Mouse (Mus musculus): ENCODE data around the gene Lap3. TPM values are rescaled to one million over a fixed set of nuclear protein-coding genes. Genes with fewer than 3 reads are reported as not detected.

The Lap3 gene
- polyA plus RNA-seq, 1 experiment from 2014 or later = 88.1 TPM

DNA sequence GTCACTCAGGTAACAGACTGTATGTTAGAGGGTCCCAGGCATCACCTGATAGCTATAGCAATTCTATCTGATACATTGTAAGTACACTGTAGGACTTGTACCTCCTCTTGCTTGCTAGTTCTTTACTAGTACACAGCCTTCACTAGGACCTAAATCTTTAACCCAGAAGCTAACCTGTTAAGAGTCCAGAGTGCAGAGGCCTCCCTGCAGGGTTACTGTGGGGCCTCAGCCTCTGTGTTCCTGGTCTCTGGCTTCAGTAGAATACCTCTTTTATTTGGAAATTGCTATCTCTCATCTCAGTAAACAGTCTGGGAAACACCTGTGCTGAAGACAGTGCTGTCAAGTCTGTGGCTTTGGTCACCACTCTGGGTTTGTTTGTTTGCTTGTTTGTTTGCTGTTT is 2.9 kb downstream of the Lap3 start:
- Histone ChIP-seq H3K4me2 (no peak overlapping the region), H3K4me1 (replicated peaks) (peaks cover 11% of the 10 kb centered on the region), H3K9ac (replicated peaks) (no peak overlapping the region), H3K36me3 (peaks cover 52% of the 10 kb centered on the region), H3K27ac (no peak overlapping the region), H3K4me3 (replicated peaks) (no peak overlapping the region), H3K27me3 (no peaks in the 10 kb centered on the region), H3K9me3 (no peaks in the 10 kb centered on the region)
- no peak for ATAC-seq (ENCODE audit: insufficient number of reproducible peaks, insufficient read depth, low FRiP score, low TSS enrichment, low read depth)

DNA sequence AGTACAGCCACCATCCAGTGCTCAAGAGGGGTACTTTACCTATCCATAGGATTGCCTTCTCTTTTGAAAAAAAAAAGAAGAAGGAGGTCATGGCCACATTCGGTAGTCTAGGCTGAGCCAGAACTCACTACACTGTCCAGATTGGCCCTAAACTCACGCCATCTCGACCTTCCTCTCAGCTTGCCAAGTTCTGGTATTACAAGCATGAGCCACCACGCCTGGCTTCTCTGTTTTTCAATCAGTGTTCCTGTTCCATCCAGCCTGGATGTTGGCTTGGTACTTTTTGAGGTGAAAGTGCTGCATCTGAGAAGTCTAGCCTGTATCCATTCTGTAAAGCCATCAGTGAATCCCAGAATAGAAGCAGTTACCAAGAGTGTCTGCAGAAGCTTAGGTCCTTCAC is 3.3 kb downstream of the Lap3 start:
- no peak for ATAC-seq (ENCODE audit: insufficient number of reproducible peaks, insufficient read depth, low FRiP score, low TSS enrichment, low read depth)
- H3K9me3 ChIP-seq = no peaks in the 10 kb centered on the region
- H3K27me3 ChIP-seq = no peaks in the 10 kb centered on the region
- H3K4me3 ChIP-seq (replicated peaks) = no peak overlapping the region
- H3K9ac ChIP-seq (replicated peaks) = no peak overlapping the region
- H3K4me2 ChIP-seq = no peak overlapping the region
- H3K4me1 ChIP-seq (replicated peaks) = peaks cover 11% of the 10 kb centered on the region
- WGBS = 86% methylated on average over 4 of the region's 4 CpGs
- no peak overlapping the region for H3K27ac ChIP-seq
- peaks cover 55% of the 10 kb centered on the region for H3K36me3 ChIP-seq

DNA sequence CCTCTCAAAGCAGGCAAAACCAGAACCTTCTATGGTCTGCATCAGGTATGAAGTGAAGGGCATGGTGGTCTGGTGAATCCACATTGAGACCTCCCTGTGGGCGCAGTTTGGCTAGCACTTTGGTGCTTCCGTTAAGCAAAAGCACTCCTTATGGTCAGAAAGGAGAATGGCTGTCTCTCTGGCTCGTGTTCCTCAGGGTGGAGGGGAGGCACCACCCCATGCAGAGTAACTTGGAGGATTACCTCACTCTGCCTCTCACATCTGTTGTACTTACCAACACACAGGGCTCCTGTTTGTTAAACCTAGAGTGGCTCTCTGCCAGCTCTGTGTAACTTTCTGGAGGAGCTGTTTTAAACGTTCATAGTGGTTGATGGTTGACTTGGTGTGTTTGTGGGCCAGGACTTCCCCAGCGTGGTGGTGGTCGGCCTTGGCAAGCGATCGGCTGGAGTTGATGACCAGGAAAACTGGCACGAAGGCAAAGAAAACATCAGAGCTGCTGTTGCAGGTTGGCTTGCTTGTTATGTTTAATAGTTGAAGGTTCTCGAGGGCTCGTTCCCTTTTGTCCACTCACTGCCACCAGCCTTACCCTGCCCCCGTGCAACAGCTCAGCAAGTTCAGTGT is 3.9 kb downstream of the Lap3 start:
- Histone ChIP-seq H3K4me2 (no peak overlapping the region), H3K36me3 (peaks cover 61% of the 10 kb centered on the region), H3K27me3 (no peaks in the 10 kb centered on the region), H3K27ac (no peak overlapping the region), H3K4me1 (replicated peaks) (peaks cover 11% of the 10 kb centered on the region), H3K4me3 (replicated peaks) (no peak overlapping the region), H3K9me3 (no peaks in the 10 kb centered on the region), H3K9ac (replicated peaks) (no peak overlapping the region)
- no peak for ATAC-seq (ENCODE audit: insufficient number of reproducible peaks, insufficient read depth, low FRiP score, low TSS enrichment, low read depth)
- WGBS = 86% methylated on average over 12 of the region's 12 CpGs

DNA sequence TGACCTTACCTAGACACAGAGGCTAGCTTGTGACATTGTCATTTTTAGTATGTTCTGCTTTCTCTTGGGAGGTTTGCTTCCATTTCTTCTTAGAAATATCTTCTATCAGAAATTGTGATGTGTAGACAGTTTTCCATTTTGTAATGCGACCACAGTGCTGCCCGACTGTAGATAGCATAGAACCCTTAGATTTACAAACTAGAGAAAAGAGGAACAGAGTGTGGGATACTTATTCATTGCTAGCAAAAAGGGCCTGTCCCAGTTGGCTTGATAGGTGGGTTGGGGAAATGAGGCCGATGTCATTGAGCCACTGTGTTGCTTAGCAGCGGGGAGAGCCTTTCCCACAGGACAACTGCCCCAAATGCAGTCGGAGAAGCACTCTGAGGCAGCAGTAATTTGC is 4.4 kb downstream of the Lap3 start:
- no peak for ATAC-seq (ENCODE audit: insufficient number of reproducible peaks, insufficient read depth, low FRiP score, low TSS enrichment, low read depth)
- no peak overlapping the region for H3K27ac ChIP-seq
- peaks cover 66% of the 10 kb centered on the region for H3K36me3 ChIP-seq
- H3K4me3 ChIP-seq (replicated peaks) = no peak overlapping the region
- peaks cover 11% of the 10 kb centered on the region for H3K4me1 ChIP-seq (replicated peaks)
- no peak overlapping the region for H3K9ac ChIP-seq (replicated peaks)
- WGBS = 93% methylated on average over 5 of the region's 5 CpGs
- H3K9me3 ChIP-seq = no peaks in the 10 kb centered on the region
- H3K4me2 ChIP-seq = no peak overlapping the region
- H3K27me3 ChIP-seq = no peaks in the 10 kb centered on the region

DNA sequence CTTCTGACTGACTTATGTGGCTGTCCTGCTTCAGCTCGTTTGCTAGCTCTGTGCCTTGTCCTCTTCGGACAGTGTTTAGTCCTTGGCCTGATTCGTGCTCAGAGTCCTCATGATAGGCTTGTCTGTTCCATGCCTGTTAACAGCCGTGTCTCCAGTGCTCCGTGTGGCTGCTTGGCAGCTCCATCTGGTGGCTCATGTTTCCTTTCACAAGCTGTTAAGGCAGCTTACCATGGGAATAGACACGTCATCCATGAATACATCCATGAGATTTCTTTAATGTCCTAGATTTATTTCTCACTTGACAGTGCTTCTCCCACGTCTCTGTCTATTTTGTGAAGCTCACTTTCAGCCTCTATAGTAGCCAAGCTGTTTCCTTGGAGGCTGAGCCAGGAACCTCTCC is 16.9 kb downstream of the Lap3 start:
- no peak for ATAC-seq (ENCODE audit: insufficient number of reproducible peaks, insufficient read depth, low FRiP score, low TSS enrichment, low read depth)
- Histone ChIP-seq H3K9ac (replicated peaks) (no peak overlapping the region), H3K4me3 (replicated peaks) (no peak overlapping the region), H3K27ac (no peak overlapping the region), H3K4me2 (no peak overlapping the region), H3K36me3 (peaks cover 79% of the 10 kb centered on the region), H3K4me1 (replicated peaks) (no peaks in the 10 kb centered on the region), H3K9me3 (no peaks in the 10 kb centered on the region), H3K27me3 (no peaks in the 10 kb centered on the region)
- WGBS = 81% methylated on average over 7 of the region's 7 CpGs

DNA sequence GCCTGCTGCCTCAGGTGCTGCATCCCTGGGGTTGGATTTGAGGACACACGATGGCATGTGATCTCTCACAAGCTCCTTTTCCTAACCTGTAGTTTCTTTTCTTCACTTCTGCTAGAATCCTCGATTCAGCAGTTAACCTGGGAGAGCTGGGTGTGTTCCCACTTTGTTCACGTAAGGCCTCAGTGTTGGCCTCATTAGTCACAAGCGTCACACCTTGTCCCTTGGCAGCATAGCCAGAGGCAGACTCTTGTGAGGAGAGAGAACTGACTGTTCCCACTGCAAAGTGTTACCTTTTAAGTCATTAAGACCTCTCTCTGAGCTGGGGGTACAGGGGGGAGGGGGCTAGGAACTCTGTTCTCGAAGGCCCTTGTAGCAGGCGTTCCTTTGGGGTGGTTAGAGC is 19.7 kb downstream of the Lap3 start:
- Histone ChIP-seq H3K4me2 (no peak overlapping the region), H3K27ac (no peak overlapping the region), H3K4me3 (replicated peaks) (no peak overlapping the region), H3K9me3 (no peaks in the 10 kb centered on the region), H3K9ac (replicated peaks) (no peak overlapping the region), H3K4me1 (replicated peaks) (no peaks in the 10 kb centered on the region), H3K27me3 (no peaks in the 10 kb centered on the region), H3K36me3 (peaks cover 54% of the 10 kb centered on the region)
- ATAC-seq (ENCODE audit: insufficient number of reproducible peaks, insufficient read depth, low FRiP score, low TSS enrichment, low read depth) = no peak
- 90% methylated on average over 6 of the region's 6 CpGs for WGBS

DNA sequence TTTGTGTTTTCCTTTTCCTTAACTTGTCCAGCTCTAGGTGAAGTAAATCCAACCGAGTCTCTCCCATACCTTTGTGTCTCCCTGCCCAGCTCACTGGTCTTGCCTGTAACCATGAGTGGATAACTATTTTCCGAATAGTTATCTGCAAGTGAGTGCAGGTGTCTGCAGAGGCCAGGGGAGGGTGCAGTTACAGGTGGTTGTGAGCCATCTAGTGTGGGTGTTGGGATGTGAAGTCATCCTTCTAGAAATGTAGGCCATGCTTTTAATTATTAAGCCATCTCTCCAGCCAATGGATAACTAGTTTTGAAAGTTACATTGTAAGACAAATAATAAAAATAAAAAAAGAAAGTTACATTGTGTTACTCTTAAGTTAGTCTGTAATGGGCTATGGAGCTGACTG is 20.3 kb downstream of the Lap3 start:
- no peak for ATAC-seq (ENCODE audit: insufficient number of reproducible peaks, insufficient read depth, low FRiP score, low TSS enrichment, low read depth)
- Histone ChIP-seq H3K4me3 (replicated peaks) (no peak overlapping the region), H3K36me3 (peaks cover 49% of the 10 kb centered on the region), H3K4me2 (no peak overlapping the region), H3K4me1 (replicated peaks) (no peaks in the 10 kb centered on the region), H3K27me3 (no peaks in the 10 kb centered on the region), H3K9me3 (no peaks in the 10 kb centered on the region), H3K9ac (replicated peaks) (no peak overlapping the region), H3K27ac (no peak overlapping the region)
- 92% methylated on average over 2 of the region's 2 CpGs for WGBS

DNA sequence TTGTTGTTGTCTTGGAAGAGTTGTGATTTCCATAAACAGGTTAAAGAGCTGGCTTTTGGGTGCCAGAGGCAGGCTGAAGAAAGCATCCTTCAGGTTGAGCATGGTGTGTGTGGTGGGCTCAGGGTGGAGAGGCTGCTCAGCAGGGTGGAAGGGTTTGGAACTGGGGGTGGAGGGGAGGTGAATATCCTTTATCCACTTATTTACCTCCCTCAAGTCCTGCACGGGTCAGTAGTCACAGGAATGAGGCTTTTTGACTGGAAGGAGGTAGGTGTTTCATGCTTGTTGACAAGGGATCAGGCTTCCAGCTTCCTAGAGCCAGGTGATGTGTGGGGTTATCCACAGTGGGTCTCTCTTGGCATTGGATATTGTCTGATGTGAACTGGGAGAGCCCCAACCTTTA is 21.4 kb downstream of the Lap3 start:
- WGBS = 75% methylated on average over 1 of the region's 1 CpGs
- no peak for ATAC-seq (ENCODE audit: insufficient number of reproducible peaks, insufficient read depth, low FRiP score, low TSS enrichment, low read depth)
- H3K27ac ChIP-seq = no peak overlapping the region
- H3K4me1 ChIP-seq (replicated peaks) = no peaks in the 10 kb centered on the region; the same call in 1 of the 2 replicates
- no peaks in the 10 kb centered on the region for H3K27me3 ChIP-seq
- H3K9ac ChIP-seq (replicated peaks) = no peak overlapping the region
- no peak overlapping the region for H3K4me3 ChIP-seq (replicated peaks)
- H3K36me3 ChIP-seq = peaks cover 41% of the 10 kb centered on the region
- no peak overlapping the region for H3K4me2 ChIP-seq
- H3K9me3 ChIP-seq = no peaks in the 10 kb centered on the region

DNA sequence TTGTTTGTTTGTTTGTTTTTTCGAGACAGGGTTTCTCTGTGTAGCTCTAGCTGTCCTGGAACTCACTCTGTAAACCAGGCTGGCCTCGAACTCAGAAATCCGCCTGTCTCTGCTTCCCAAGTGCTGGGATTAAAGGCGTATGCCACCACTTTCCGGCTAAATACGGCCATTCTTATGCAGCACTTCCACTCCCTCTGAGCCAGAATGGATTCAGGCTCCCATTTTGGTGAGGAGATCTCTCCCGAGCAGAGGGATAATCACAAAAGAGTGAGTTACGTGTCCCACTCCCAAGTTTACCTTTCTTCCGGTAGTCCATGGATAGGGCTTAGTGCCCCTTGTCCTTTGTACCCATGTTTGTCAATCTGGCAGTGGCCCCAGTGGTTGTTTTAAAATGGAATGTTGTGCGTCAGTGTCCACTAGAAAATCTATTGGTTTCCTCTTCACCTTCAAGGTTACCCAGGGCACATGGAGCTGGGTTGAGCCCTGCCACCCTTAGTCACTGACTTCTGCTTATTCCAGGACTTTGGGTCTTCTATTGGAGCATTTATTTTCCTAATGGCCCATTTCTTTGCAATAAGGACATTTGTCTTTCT is 22.1 kb downstream of the Lap3 start:
- Histone ChIP-seq H3K4me2 (no peak overlapping the region), H3K27ac (no peak overlapping the region), H3K27me3 (no peaks in the 10 kb centered on the region), H3K9me3 (no peaks in the 10 kb centered on the region), H3K9ac (replicated peaks) (no peak overlapping the region), H3K4me1 (replicated peaks) (no peaks in the 10 kb centered on the region; the same call in 1 of the 2 replicates), H3K4me3 (replicated peaks) (no peak overlapping the region), H3K36me3 (peaks cover 34% of the 10 kb centered on the region)
- 93% methylated on average over 10 of the region's 10 CpGs for WGBS
- ATAC-seq (ENCODE audit: insufficient number of reproducible peaks, insufficient read depth, low FRiP score, low TSS enrichment, low read depth) = no peak

DNA sequence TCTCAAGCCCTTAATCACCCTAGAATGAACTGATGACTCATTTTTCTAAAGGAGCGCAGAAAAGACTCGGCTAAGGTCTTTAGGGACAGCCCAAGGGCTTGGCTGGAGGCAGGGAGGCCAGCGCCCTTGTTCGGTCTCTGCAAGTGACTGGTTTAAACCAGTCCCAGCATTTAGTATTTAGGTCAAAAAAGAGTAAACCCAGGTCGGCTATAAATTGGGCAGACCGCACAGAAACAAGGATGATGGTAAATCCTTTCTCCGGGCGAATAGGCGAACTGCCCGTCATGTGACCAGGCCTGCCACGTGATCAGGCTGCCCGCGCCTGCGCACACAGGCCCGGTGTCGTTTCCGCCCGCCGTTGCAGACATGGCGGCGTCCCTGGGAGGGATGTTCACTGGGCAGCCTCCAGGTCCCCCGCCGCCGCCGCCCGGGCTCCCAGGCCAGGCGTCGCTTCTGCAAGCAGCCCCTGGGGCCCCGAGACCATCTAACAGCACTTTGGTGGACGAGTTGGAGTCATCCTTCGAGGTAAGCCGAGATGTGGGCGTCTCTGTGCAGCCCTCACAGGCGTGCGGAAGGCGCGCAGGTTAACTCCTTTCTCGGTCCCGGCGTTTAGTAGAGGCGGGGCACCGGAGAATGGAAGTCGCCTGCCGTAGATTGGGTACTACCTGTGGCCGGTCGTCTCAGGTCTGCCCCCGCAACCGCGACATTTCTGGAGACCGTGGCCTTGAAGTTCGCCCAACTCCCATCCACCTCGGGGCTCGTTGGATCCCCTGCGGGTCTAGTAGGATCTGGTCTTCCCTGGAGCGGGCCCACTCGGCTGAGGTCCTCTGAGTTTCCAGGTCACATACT is 27.0 kb downstream of the Lap3 start, which contains the start of gene Med28:
Gene Med28, plus strand, starts transcription at position 270 of the 849 bp plus-strand sequence.
- peak; percentile 91 for ATAC-seq (ENCODE audit: insufficient number of reproducible peaks, insufficient read depth, low FRiP score, low TSS enrichment, low read depth)

DNA sequence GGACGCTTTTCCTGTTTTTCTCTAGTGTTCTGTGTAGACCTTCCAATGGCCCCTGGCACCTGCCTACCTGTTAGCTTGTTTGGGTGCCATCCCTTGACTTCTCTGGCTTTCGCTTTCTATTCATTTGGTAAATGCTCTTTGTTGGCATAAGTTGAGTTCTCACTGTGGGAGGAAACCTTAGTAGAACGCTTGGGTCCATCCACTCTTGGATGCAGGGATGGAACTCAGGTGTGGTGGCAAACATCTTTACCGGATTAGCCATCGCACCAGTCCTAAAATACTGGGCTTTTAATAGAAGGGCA is 27.6 kb downstream of the Lap3 start:
- Histone ChIP-seq H3K27ac (peak overlapping the region; percentile 56; the same call in 1 of the 2 replicates), H3K4me1 (replicated peaks) (peaks cover 10% of the 10 kb centered on the region), H3K9ac (replicated peaks) (peak overlapping the region; percentile 93), H3K9me3 (no peaks in the 10 kb centered on the region), H3K36me3 (peaks cover 25% of the 10 kb centered on the region), H3K4me3 (replicated peaks) (peak overlapping the region; percentile 93), H3K27me3 (no peaks in the 10 kb centered on the region), H3K4me2 (peak overlapping the region; percentile 84)
- WGBS = 8% methylated on average over 5 of the region's 5 CpGs
- no peak for ATAC-seq (ENCODE audit: insufficient number of reproducible peaks, insufficient read depth, low FRiP score, low TSS enrichment, low read depth)

More for the DNA sequence above, 27.0 kb downstream of the Lap3 start, which contains the start of gene Med28:
- Histone ChIP-seq H3K27ac (peak within 1 kb of the TSS; percentile 56), H3K9ac (replicated peaks) (peak within 1 kb of the TSS; percentile 93), H3K36me3 (peaks cover 19% of the 10 kb centered on the region), H3K4me3 (replicated peaks) (peak within 1 kb of the TSS; percentile 93), H3K4me1 (replicated peaks) (peaks cover 10% of the 10 kb centered on the region), H3K9me3 (no peaks in the 10 kb centered on the region), H3K27me3 (no peaks in the 10 kb centered on the region), H3K4me2 (peak within 1 kb of the TSS; percentile 84)
- WGBS = 2% methylated on average over 56 of the region's 56 CpGs

Data from limb, embryonic 12.5 days (tissue).